Mouse (Mus musculus) neutrophil, adult 65 days (primary cell): ENCODE results near the gene Arl6ip6. TPM values are rescaled to one million over a fixed set of nuclear protein-coding genes. Genes with fewer than 3 reads are reported as not detected.

Experiments used
- total RNA-seq: library from RNA; stranded (reverse); gene quantifications from 2 replicates; pipeline ENCODE4 v1.2.4, GENCODE M21; 2023

Arl6ip6 gene
- total RNA-seq: 30.0 and 42.1 TPM in 2 replicates

DNA sequence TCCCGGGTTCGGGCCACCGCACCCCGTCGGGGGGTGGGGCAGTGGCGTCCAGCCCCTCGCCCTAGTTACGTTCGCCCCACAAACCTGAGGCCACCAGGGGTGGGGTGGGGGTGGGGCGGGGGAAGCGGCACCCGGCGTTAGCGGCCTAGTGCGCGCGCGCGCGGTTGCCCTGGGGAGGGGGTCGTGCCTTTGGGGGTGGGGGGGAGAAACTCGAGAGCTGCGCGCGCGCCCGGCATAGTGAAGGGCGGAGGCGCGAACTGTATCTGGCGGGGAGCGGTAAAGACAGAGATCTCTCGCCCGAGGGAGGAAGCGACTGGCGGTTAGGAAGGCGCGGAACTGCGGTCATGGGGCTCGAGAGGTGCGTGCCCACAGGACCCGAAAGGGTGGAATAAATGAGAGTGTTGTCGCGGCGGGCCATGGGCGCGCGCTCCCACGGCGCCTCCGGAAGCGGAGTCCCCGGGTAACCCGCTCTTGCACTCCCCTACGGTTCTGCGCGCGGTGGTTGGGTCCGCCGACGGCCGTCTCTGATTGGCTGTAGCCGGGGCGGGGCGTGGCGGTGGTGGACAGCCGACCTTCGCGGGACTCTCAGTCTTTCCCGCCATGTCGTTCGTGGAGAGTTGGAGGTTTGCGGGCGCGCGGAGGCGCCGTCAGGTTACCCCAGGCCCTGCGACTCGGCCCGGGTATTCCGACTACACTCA is at the start of gene Arl6ip6:
TSS of gene Arl6ip6 (plus strand) at position 204 of the 698 bp plus-strand sequence.

DNA sequence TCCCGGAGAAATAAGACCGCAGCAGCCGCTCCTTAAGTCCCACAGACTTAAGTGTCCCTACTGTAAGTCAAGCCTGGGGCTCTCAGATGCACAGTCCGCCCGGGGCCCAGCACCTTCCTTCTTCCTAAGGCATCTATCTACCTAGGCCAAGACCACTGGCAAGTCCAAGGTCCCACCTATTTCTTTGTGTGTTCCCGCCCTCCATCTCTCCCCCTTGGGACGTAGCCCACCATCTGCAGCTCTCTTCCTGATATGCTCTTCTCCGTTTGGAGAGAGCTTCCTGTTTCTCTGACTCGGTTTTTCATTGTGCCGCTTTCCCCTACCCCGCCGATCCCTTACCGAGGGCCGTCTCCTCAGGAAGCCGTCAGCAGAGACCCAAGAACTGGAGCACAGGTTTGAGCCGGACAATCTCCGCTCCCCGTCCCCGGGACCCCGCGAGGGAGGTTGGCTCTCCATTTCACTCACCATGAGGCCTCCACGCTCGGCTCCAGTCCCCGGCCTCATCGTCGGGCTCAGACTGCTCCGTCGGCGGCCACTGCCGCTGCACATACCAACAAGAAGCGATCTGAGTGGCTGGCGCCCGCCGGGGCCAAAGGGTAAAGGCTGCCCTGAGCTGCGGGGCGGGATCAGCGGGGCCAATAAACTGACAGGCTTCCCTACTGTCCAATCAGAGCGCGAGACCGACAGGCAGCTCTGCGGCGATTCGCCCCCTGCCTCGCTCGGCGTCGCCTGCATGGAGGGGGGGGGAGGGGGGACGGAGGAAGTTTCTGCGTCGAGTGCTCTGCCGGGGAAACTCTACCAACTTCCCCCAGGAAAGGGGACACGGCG is 628 bp upstream of the Arl6ip6 start, which contains the start of gene Prpf40a:
TSS of gene Prpf40a (minus strand) at position 601 of the 828 bp plus-strand sequence.

Other genes with a start within 250 kb of the Arl6ip6 start
- gene Prpf40a, start 442 bp upstream of the Arl6ip6 start, total RNA-seq: 87.3 and 92.7 TPM in 2 replicates